Mouse (Mus musculus): ENCODE data around the gene Ttc6.
A peak's percentile ranks its signal among the peaks of the same experiment; 100 is the strongest.

The Ttc6 gene

DNA sequence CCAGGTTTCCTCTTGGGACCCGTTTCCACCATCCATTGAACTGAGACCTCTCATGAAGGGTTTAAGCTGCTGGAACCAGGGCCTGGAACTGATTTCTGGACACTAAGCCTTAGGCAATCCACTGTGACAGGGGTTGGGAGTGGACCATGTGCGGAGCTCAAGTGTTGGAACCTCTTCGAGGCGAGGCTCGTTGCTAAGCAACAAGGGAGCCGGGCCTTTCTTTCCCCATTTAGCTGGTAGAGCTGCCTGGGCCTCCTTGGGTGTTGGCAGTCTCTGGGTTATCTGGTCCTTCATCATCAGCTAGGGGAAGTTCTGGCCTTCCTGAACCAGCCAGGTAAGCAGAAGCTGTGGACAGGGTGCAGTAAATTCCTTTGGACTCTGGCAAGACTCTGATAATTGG, at the start of gene Ttc6:
Ttc6 (plus strand) TSS at position 205 of the 400 bp plus-strand sequence.
- DNase-seq (ENCODE audit: low read depth) = no peak

DNA sequence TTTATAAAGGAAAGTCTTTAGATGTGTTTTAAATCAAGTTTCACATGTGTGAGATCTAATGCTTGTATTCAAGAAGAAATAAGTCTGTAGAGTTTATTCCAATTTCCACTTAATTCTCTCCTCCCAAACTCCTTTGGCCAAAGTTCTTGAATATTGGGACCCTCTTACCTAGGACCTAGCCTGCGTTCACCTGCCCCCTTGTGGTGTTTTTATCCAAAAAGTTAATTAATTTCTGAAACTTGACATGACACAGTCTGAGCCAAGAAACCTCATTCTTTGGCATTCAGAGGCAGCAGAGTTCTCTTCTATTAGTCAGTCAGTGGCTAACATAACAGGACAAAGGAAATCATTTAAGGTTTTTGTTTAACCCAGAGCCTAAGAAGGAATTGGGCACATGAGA, 49.4 kb upstream of the Ttc6 start:
- no peak for DNase-seq (ENCODE audit: low read depth)

DNA sequence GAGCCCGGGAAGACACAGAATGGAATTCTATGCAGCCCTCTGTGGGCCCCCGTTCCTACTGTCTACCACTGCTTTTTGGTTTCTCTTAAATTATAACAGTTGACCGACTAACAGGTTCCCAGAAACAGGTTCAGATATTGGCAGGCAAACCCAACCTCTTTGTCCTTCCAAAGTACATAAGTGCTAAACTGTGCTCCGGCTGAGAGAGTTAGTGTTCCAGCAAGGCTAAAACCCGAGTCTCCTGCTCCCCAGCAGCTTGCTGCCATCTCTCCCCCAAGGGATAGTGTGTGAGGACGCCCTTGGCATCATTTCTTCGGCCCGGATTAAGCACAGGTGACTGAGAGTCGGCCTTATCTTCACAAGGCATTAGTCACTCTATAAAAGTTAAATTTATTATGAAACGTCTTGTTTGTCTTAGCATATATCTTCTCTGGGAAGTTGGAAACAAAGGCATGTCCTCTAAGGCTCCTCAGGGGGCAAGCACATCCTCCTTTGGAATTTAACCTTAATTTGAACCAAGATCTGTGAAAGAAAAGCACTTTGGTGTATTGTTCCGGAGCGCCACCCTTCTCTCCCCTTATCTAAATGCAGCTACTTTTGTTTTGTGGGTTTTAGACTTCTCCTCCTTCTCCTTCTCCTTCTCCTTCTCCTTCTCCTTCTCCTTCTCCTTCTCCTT, 48.1 kb upstream of the Ttc6 start:
- no peak for DNase-seq (ENCODE audit: low read depth)

DNA sequence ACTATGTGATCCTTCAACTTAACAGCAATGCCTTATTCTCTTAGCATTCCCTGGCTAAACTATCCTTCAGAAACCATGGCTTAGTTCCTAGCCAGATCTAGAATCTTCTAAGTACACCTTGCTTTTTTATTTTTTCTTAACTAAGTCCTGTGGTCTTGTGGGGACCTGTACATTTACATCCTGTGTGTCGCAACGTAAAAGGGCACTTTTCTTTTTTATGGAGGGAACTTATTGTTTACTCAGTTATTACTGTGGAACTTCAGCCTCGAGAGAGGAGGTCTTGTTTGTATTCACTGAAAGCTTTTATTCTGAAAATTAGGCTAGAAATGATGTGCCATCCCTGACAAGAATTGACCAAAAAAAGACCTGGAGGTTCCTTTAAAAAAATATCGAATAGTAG, 35.6 kb upstream of the Ttc6 start:
- no peak for DNase-seq (ENCODE audit: low read depth)

DNA sequence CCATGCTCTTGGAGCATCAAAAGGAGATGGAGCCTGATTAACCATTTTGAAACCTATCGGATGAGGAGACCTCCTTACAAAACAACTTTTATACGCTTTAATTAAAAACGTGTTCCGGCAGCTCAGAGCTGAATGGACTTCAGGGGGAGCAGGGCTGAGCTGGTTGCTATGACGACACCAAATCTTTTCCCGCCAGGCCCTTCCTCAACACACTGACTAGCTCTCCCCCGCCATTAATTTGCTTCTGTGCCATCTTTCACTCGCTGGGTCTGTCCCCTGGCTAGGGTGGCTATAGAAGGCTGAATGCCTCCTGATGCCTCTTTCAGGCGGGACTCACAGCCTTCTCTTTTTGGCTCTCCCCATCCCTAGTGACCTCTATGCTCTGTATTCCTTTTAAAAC, 33.4 kb upstream of the Ttc6 start:
- no peak for DNase-seq (ENCODE audit: low read depth)

DNA sequence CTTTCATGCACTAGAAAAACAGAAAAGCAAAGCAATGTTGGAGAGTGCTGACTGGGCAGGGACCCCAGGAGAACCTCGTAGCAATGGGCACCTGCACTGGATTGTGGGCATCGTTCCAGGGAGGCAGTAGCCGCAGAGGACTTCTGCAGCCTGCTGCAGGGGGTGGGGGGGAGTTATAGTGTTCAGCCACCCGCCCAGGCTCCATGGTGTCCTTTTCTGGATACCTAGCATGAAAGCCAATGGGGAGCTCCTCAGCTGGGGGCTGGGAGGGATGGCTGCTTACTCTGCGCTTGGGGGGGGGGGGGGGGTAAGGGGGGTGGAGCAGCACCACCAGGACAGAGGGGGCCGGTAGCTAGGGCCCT, 29.4 kb upstream of the Ttc6 start:
- DNase-seq (ENCODE audit: low read depth) = no peak

DNA sequence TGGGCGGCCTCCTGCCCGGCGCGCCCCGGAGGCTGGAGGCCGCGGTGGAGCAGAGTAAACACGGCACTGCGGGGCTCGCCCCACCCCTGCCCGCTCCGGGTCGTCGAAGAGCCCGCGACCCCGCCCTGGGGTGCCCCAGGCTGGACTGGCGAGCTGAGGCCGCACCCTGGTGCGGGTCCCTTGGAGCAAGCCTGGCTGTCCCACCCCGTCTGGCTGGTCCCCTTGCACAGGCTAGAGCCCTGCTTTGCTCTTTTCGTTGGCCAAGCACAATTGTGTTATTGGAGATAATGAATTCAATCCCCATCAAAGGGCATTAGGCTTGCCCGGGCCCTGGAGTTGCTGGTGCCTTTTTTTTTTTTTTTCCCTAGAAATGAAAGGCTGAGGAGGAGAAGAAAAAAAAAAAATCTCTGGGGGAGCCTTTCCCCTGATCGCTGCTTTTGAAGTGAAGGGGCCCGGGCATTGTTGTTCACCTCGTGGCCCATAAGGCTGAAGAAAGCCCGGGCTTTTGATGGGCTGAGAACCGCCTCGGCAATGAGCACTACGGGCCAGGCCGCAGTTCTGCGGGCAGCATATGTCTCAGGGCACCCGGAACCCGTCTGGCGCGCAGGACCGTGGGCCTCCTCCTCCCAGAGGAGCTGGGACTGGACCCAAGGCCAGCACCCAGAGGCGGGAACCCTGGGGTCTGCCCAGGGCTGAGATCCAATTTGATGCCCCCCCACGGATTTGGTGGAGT, 28.9 kb upstream of the Ttc6 start:
- no peak for DNase-seq (ENCODE audit: low read depth)

DNA sequence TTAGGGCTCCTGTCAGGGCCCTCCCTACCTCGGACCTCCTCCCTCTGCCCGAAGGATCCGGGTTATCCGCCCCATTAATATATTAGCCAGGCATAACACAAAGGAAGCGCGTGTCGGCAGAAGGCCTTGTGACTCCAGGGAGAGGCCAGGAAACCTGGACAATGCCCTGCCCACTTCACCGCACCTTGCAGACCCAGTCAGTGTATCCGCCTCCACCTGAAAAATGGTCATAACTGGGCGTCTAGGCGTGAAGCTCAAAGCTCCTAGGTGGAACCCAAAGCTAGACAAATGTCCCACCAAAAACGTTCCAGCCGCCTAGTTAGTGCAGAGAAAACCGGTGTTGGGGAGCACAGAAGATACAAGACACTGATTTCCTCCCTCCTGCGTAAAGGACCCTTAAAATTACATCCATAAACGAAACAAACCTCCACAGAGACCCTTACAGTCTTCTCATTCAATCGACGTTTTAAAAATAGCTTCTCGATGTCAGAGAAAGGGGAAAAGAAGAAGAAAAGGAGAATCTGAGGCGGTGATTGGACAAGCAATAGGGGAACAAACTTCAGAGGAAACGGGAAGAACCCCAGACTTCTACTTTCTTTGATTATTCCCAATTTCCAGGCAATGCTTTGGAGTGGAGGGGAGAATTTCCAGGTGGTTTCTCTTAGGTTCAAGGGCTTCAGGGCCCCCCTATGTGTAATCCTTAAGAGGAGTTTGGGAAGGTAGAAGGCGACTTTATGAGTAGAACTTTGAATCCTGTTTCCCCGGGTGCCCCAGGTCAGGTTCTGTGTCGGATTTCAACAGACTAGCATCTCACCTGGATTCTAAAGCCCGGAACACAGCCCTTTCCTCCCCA, 27.6 kb upstream of the Ttc6 start:
- no peak for DNase-seq (ENCODE audit: low read depth)

DNA sequence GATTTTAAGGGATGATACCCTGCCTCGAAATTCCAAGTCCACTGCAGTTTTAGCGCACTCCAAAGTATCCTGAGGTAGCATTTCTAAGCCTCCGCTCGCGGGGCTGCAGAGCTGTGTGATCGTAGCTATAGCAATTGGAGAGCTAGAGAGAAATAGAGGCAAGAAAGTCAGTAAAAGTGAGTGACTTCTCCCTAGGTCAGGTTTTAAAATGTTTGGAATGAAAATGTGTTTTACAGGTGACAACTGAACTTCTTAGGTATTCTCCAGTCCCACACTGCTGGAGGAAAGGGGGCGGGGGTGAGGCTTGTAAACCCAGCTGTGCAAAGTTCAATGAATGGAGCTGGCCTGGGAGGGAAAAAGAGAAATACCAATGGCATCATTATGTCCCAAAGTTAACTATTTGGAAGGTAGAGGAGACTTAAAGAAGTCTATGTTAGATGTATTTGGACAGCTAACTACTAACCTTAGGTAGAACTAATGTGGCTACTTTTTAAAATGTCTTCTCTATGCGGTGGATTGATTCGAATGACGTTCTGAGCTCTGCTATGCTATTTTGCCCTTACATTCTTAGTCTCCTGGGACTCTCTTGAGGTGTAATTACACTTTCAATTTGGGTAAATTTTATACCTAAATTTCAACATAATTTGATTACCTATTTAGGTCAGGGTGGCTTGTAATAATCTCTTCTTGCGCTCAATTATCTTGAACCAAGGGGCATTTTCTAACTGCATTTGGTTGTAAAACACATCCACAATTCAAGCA, 26.8 kb upstream of the Ttc6 start:
- no peak for DNase-seq (ENCODE audit: low read depth)

DNA sequence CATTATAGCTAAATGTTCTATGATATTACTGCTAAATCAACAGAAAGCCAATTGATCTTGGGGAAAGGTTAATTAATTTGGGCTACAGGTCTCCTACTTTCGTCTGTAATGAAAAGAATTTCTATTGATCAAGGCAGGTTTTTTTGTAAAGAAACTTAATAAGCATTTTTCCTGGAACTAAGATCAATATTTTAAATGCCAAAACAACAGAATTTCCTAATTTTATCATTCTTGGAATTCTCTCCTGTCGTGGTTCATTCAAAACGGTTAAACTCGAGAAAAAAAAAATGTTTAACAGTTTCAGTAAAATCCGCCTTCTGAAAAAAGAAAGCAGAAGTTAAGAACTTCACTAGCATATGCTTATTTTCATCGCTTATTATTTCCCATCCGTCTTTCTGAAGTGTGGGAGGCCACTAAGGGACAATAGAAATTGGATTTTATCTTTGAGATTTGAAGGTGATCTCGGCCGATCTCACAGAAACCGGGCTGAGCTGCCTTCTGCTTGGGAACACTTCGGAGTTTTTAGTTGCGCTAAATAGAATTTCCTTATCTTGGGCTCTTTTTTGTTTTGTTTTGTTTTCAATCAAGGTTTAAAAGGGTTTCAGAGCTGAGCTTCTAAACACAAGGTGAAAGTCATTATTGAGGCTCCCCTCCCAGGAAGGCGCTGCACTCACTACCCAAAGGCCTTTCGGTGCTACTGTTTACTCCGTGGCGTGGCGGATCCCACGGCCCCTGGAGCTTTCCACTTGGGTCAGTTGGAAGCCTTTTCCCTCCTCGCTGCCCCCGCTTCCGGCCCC, 25.9 kb upstream of the Ttc6 start:
- no peak for DNase-seq (ENCODE audit: low read depth)

DNA sequence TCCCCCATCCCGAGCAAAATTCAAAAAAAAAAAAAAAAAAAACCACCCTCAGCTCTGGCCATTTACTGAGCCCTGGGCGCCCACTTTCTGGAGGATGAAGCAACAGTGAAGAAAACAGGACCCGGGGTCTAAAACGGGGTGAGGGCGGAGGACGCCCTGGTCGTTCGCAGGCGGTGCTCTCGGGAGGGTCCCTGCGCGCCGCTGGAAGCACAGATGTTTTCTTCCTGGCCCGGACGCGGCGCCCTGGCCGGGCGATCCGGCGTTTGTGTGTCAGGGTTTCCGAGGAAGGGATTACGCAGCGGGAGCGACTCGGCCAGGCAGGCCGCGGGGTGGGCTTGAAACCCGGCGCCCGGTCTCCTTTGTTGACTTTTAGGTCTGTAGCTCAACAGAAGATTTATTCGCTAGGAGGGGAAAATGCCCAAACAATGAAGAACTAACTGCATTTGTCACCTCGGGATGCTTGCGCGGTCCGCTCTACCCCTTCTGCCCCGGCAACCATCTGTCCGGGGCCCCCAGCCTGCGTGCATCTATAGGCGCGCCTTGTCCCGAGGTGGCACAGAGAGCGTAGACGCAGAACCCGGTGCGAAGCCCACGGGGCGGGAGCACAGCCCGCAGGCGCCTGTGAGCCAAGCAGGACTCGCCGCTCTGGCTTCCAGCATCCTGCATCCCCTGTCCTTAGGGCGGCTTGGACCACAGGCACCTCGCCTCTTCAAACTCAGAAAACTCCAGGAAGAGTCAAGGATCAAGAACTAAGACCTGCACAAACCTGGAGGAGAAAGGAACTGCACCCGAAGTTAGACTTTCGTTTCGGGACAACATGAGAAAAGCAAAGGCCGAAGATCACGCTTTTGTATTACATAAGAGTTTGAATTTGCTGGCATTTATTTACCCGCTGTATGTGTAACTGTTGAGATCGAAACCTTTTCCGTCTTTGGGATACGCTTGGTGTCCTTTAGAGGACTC, 25.0 kb upstream of the Ttc6 start:
- no peak for DNase-seq (ENCODE audit: low read depth)

DNA sequence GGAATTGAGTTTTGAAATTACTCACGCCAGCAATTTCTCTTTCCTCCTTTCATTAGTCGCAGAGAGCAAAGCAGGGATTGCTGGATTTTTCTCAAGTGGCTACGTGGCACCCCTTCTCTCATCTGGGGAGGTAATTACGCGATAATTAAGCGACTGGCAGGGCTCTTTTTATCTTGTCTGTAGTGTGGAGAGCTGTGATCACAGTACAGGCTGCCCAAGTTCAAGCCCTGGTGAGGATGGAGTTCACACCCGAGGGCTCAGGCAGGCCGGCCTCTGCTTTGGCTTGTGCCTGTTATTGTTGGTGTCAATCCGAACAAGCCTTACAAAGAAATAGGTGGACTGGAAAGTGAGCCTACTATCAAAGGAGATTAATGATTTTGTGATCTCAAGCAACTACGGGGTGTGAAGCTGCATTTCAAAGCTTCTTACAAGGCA, 24.3 kb upstream of the Ttc6 start:
- DNase-seq (ENCODE audit: low read depth) = no peak

DNA sequence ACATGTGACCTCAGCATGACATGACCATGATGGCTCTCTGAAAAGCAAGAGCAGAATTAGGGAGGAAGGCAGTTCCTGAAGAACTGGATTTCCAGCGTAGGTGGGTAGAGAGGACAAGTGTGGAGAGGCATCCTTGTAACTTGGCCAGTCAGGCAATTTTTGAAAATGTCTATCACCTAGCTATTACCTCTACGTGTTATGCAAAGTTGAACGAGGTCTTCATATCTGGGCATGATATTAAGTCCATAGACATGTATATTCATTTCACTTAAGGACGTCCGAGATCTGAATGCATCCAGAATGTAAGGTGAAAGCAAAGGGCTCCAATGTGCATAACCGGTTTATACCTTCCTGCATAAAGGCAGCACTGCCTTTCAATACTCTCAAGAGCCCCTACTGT, 22.8 kb upstream of the Ttc6 start:
- no peak for DNase-seq (ENCODE audit: low read depth)

DNA sequence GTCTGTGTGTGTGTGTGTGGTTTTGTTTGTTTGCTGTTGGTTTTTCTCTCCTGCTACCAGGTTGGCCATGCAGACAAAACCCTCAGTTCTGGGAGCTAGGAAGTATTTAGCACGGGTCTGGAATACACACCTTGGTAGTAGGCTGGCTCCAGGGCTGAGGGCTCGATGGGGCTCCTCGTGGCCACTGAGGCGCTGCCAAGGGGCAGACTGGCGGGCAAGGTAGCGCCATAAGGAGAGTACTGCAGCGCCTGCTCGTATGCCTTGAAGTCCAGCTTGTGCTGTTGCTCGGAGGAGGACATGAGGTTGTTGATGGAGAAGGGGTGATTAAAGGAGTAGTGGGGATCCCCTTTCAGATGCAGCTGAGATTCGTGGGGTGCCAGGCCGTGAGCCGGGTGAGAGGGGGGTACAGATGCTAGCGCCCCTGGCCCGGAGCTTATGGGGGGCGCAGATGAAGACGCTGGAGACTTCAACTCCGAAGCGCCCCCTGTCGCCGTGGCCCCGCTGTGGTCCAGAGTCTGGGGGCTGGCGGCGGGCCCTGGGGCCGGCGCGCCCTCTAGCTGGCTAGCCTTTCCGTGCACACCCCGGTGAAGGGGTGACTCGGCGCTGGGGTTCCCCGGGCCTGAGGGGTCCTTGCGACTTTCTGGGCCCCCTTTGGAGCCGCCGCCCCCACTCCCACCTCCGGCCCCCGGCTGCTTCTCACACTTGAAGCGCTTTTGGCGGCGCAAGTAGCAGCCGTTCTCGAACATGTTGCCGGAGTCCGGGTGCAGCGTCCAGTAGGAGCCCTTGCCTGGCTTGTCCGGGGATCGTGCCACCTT, 21.8 kb upstream of the Ttc6 start:
- no peak for DNase-seq (ENCODE audit: low read depth)

DNA sequence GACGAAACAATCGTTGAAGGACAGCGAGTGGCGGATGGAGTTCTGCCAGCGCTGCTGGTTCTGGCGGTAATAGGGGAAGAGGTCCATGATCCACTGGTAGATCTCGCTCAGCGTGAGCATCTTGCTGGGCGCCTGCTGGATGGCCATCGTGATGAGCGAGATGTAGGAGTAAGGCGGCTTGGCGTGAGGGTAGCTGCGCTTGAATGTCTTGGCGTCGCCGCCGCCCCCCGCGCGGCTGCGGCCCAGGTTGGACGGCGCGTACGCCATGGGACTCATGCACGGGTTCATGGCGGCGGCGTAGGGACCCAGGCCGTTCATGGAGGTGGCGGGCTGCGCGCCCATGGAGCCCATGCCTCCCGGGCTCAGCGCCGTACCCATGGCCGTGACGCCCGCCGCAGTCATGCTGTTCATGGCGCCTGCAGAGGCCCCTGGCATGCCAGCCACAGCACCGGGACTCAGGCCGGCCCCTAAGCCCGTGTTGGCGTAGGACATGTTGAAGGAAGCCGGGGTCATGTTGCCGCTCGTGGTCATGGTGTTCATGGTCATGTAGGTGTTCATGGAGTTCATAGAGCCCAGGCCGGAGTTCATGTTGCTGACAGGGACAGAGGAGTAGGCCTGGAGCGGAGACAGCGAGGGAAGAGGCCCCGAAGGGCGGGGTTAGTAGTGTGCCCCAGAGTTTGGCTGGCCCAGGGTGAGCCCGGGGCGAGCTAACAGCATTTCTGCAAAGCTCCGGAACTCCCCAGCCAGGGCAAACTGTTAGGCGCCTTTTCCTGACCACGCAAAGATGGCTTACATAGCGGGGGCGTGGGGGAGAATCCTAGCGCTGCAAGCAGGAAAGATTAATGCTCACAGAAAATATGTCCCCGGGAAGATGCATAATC, 20.9 kb upstream of the Ttc6 start:
- DNase-seq (ENCODE audit: low read depth) = no peak

DNA sequence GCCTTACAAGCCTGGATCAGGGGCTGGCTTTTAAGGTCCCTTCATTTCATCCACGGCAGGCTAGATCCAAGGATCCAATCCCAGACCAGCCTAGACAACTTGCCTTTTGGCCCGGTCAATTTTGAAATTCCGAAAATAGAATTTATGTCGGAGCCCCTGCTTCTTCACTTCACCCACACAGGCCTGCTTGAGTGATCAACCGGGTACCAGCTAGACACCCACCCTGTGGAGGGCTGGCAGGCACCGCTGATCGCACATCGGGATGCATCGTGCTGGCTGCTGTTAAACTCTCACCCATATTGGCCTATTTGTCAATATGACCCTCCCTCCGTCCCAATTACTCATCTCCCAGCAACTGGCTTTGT, 20.3 kb upstream of the Ttc6 start:
- no peak for DNase-seq (ENCODE audit: low read depth)

DNA sequence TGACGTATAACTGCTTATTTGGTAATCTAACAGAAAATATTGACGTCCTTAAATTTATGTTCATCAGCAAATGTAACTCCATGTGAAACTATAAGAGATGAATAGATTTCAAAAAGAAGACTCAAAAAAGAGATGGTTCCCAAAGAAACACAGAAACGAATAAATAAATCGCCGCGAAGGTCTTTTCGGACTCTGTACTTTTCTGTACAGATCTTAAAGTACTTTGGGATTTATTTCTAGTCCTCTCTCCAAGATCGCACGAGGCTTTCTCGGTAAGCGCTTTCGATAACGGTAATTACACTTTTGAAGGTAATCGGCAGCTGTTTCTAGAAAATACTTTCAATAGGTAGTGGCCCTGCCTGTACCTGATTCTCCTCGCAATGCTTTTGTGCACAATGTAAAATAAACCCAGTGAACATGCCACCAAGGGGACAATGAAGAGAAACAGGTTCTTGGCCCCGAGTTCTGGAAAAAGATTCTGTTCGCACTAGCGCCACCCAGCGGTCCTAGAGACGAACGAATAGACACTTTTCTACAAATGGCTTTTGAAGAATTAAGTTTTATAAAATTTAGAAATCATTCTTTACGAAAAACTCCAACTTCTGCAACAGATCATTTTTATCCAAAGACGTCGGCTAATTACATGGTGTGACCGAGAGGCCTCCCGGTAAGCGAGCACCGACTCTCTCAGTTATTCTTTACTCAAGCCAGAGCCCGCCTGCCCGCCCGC, 19.1 kb upstream of the Ttc6 start:
- peak; percentile 50 for DNase-seq (ENCODE audit: low read depth)
